ENCODE assay signal across 8 mouse cellular contexts in the genomic region with DNA sequence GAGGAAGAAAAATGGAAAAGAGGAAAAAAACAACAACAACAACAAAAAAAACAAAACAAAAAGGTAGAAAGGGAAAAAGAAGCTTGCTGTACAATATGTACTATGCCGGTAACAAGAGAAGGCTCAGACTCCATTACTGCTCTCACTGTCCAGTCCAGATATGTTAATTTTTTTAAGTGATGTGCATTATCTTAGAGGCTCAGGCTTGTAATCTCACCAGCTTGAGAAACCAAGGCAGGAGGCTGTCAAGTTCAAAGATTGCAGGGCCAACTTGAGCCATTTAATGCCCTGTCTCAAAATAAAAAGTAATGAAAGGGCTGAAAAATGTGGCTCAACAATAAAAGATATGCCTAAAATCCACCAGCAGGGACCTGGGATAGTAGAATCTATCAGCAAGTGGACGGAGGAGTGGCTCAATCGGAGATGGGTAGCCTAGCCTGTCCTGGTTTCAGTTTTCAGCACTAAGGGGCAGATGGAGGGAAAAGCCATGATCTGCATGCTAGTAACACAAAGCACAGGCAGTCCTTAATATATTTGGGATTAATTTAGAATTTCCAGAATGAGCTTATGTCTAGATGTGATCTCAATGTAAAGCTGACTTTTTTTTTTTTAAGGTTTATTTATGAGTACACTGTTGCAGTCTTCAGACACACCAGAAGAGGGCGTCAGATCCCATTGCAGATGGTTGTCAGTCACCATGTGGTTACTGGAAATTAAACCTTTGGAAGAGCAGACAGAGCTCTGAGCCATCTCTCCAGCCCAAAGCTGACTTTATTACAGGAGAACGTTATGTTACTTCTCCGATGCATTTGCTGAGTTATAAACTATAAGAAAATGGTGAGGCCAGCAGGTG. TPM values are rescaled to one million over a fixed set of nuclear protein-coding genes. Genes with fewer than 3 reads are reported as not detected.
DNase-seq lines count a peak whose midpoint lies in the region; ATAC-seq and TF ChIP-seq lines count a peak whose summit lies in the region.

No protein-coding gene starts in this region.

- no peaks in the 10 kb centered on the region for H3K27me3 ChIP-seq in kidney, adult 2 months (replicated peaks; ENCODE audit: control insufficient read depth, insufficient read depth, low read length)
- H3K27me3 ChIP-seq in CH12.LX (replicated peaks), result no peaks in the 10 kb centered on the region
- H3K27me3 ChIP-seq in embryonic facial prominence, embryonic 11.5 days (ENCODE audit: control insufficient read depth, insufficient read depth, low read length), result no peaks in the 10 kb centered on the region
- no peaks in the 10 kb centered on the region for H3K27me3 ChIP-seq in limb, embryonic 11.5 days (ENCODE audit: control insufficient read depth, insufficient read depth, low read length)
- H3K27me3 ChIP-seq in neural tube, embryonic 14.5 days (ENCODE audit: control insufficient read depth, insufficient read depth, low read length), result no peaks in the 10 kb centered on the region

- no peak for TF ChIP-seq POLR2A in kidney, adult 2 months (IDR thresholded peaks at IDR 0.05; ENCODE audit: low read depth, low read length)
- no peak for TF ChIP-seq POLR2A in CH12.LX (IDR thresholded peaks at IDR 0.05; ENCODE audit: low read depth, low read length)

- peak; percentile 37 for TF ChIP-seq RAD21 in CH12.LX (IDR thresholded peaks at IDR 0.05; ENCODE audit: low read depth, low read length)

- no peak overlapping the region; the same call in 1 of the 2 replicates for H3K4me3 ChIP-seq in kidney, adult 2 months (ENCODE audit: insufficient read depth, low read depth, low read length)
- H3K4me3 ChIP-seq in CH12.LX (replicated peaks in 1 of 3; ENCODE audit: low read depth in 2 of 3, low read length in 2 of 3, poor library complexity in 1 of 3), result peak overlapping the region; percentile 69 to 86 (median 85)
- no peak overlapping the region; the same call in 1 of the 2 replicates for H3K4me3 ChIP-seq in embryonic facial prominence, embryonic 11.5 days (ENCODE audit: low read depth, low read length)
- H3K4me3 ChIP-seq in limb, embryonic 11.5 days (ENCODE audit: low read depth, low read length), result peak overlapping the region; percentile 76; the same call in 1 of the 2 replicates
- peak overlapping the region; percentile 66; the same call in 1 of the 2 replicates for H3K4me3 ChIP-seq in neural tube, embryonic 14.5 days (ENCODE audit: low read depth, low read length)

- TF ChIP-seq CTCF in kidney, adult 2 months (conservative IDR thresholded peaks at IDR 0.05; ENCODE audit: insufficient read depth, insufficient read length, low read depth, low read length), result peak; percentile 35; the same call in 1 of the 2 replicates
- TF ChIP-seq CTCF in CH12.LX (conservative IDR thresholded peaks at IDR 0.05 in 1 of 2, IDR thresholded peaks at IDR 0.05 in 1 of 2; ENCODE audit: low read depth in 2 of 2, low read length in 2 of 2), result peak; percentile 70 to 81

- no peaks in the 10 kb centered on the region for H3K79me2 ChIP-seq in CH12.LX (replicated peaks; ENCODE audit: control insufficient read depth, extremely low read depth, insufficient read depth, poor library complexity, severe bottlenecking)

- in situ Hi-C loops in CH12.LX (cut with MboI; ENCODE audit: low pct_ligation_motif_present, low pct_unique_long_range_greater_than_20kb, low sequenced_read_pairs), result no loop called here

- TF ChIP-seq EP300 in CH12.LX (IDR thresholded peaks at IDR 0.05; ENCODE audit: low read length), result no peak

- no peak overlapping the region for H3K27ac ChIP-seq in kidney, adult 2 months (ENCODE audit: insufficient read depth, low read depth, low read length)
- H3K27ac ChIP-seq in CH12.LX (ENCODE audit: insufficient read depth, low read depth), result no peak overlapping the region; the same call in 1 of the 2 replicates
- no peak overlapping the region for H3K27ac ChIP-seq in embryonic facial prominence, embryonic 11.5 days (replicated peaks; ENCODE audit: low read depth, low read length)
- no peak overlapping the region for H3K27ac ChIP-seq in limb, embryonic 11.5 days (replicated peaks; ENCODE audit: low read depth, low read length)
- H3K27ac ChIP-seq in neural tube, embryonic 14.5 days (ENCODE audit: low read depth, low read length), result no peak overlapping the region

- H3K4me1 ChIP-seq in kidney, adult 2 months (ENCODE audit: control insufficient read depth, insufficient read depth, low read length), result no peaks in the 10 kb centered on the region
- peaks cover 5 to 18% of the 10 kb centered on the region in 2 experiments for H3K4me1 ChIP-seq in CH12.LX (ENCODE audit: control insufficient read depth in 1 of 2, insufficient read depth in 2 of 2)
- H3K4me1 ChIP-seq in embryonic facial prominence, embryonic 11.5 days (ENCODE audit: control insufficient read depth, insufficient read depth, low read length), result no peaks in the 10 kb centered on the region
- no peaks in the 10 kb centered on the region for H3K4me1 ChIP-seq in limb, embryonic 11.5 days (ENCODE audit: control insufficient read depth, insufficient read depth, low read length)
- no peaks in the 10 kb centered on the region for H3K4me1 ChIP-seq in neural tube, embryonic 14.5 days (ENCODE audit: control insufficient read depth, insufficient read depth, low read length)

- no peak for DNase-seq in kidney, adult 2 months
- no peak for DNase-seq in kidney, adult 9 months
- DNase-seq in CH12.LX (ENCODE audit: extremely low read depth), result no peak
- no peak for DNase-seq in embryonic facial prominence, embryonic 11.5 days (ENCODE audit: low spot score)
- DNase-seq in limb, embryonic 11.5 days (ENCODE audit: low spot score), result no peak
- no peak for DNase-seq in cerebellum, adult 11 months
- DNase-seq in frontal cortex, adult 2 months (ENCODE audit: extremely low spot score in 1 of 2, low spot score in 1 of 2), result no peak

- no peaks in the 10 kb centered on the region for H3K9me3 ChIP-seq in CH12.LX (replicated peaks; ENCODE audit: low read length)
- no peaks in the 10 kb centered on the region for H3K9me3 ChIP-seq in embryonic facial prominence, embryonic 11.5 days (replicated peaks; ENCODE audit: control insufficient read depth, low read length)
- no peaks in the 10 kb centered on the region for H3K9me3 ChIP-seq in limb, embryonic 11.5 days (ENCODE audit: control insufficient read depth, low read length)
- no peaks in the 10 kb centered on the region for H3K9me3 ChIP-seq in neural tube, embryonic 14.5 days (ENCODE audit: control insufficient read depth, low read length)

- peak overlapping the region; percentile 46 for H3K9ac ChIP-seq in CH12.LX (ENCODE audit: insufficient read depth, low read depth)
- no peak overlapping the region for H3K9ac ChIP-seq in embryonic facial prominence, embryonic 11.5 days (replicated peaks; ENCODE audit: low read length)
- no peak overlapping the region for H3K9ac ChIP-seq in limb, embryonic 11.5 days (ENCODE audit: low read length)
- no peak overlapping the region for H3K9ac ChIP-seq in neural tube, embryonic 14.5 days (replicated peaks; ENCODE audit: low read depth, low read length)

- H3K36me3 ChIP-seq in kidney, adult 2 months (ENCODE audit: control insufficient read depth, insufficient read depth, low read length), result no peaks in the 10 kb centered on the region; the same call in 1 of the 2 replicates
- peaks cover 16 to 28% of the 10 kb centered on the region in 2 experiments for H3K36me3 ChIP-seq in CH12.LX (replicated peaks in 1 of 2; ENCODE audit: control insufficient read depth in 1 of 2, insufficient read depth in 1 of 2, low read length in 1 of 2)
- H3K36me3 ChIP-seq in embryonic facial prominence, embryonic 11.5 days (replicated peaks; ENCODE audit: control insufficient read depth, insufficient read depth, low read depth, low read length), result peaks cover 3% of the 10 kb centered on the region
- peaks cover 5% of the 10 kb centered on the region for H3K36me3 ChIP-seq in limb, embryonic 11.5 days (ENCODE audit: control insufficient read depth, insufficient read depth, low read length)
- peaks cover 6% of the 10 kb centered on the region; the same call in 1 of the 2 replicates for H3K36me3 ChIP-seq in neural tube, embryonic 14.5 days (ENCODE audit: control insufficient read depth, insufficient read depth, low read length)

- H3K4me2 ChIP-seq in CH12.LX (ENCODE audit: insufficient read depth, low read depth, poor library complexity, severe bottlenecking), result peak overlapping the region; percentile 98
- no peak overlapping the region for H3K4me2 ChIP-seq in embryonic facial prominence, embryonic 11.5 days (ENCODE audit: low read depth, low read length)
- no peak overlapping the region for H3K4me2 ChIP-seq in limb, embryonic 11.5 days (ENCODE audit: low read depth, severe bottlenecking)
- 0 out of 2 replicates have a peak overlapping the region, but pooled peaks have one; percentile 81 for H3K4me2 ChIP-seq in neural tube, embryonic 14.5 days (ENCODE audit: low read depth, low read length)

- peak; percentile 20; the same call in 1 of the 2 replicates for ATAC-seq in embryonic facial prominence, embryonic 11.5 days (replicated peaks; ENCODE audit: insufficient number of reproducible peaks, low FRiP score, low TSS enrichment, low read depth)
- peak; percentile 41; the same call in 1 of the 2 replicates for ATAC-seq in limb, embryonic 11.5 days (ENCODE audit: insufficient number of reproducible peaks, low FRiP score, low TSS enrichment, low read depth)
- peak; percentile 25 for ATAC-seq in neural tube, embryonic 14.5 days (ENCODE audit: low read depth)

- 38% methylated on average over 6 of the region's 6 CpGs for WGBS in kidney, adult 2 months
- 43% methylated on average over 6 of the region's 6 CpGs for WGBS in embryonic facial prominence, embryonic 11.5 days
- 45% methylated on average over 6 of the region's 6 CpGs for whole genome bisulfite sequencing in limb, embryonic 11.5 days
- 43% methylated on average over 6 of the region's 6 CpGs for WGBS in neural tube, embryonic 14.5 days

- dilution Hi-C loops in CH12.LX (cut with MboI; ENCODE audit: extremely low pct_ligation_motif_present, extremely low pct_unique_long_range_greater_than_20kb, low sequenced_read_pairs), result no loop called here

RNA-seq across cellular contexts. Expression of a gene that starts 0.6 kb away (rescaled TPM):
- polyA plus RNA-seq in kidney, adult 2 months (2012; rRNA removed), result 722 and 885 TPM in 2 replicates
- total RNA-seq in CH12.LX (2012; rRNA removed), result 261 and 292 TPM in 2 replicates
- total RNA-seq in CH12.LX (2014; rRNA removed), result 50.6 and 58.9 TPM in 2 replicates
- 297 and 307 TPM in 2 replicates for polyA plus RNA-seq in CH12.LX (2012; ENCODE audit: insufficient read length, low read depth)
- 296 and 350 TPM in 2 replicates for polyA plus RNA-seq in embryonic facial prominence, embryonic 11.5 days (2014; fragmentation: Nextera tagmentation; extraction: Ambion mirVana)
- 400 and 407 TPM in 2 replicates for polyA plus RNA-seq in limb, embryonic 11.5 days (2014; fragmentation: Nextera tagmentation; extraction: Ambion mirVana)
- 447 and 581 TPM in 2 replicates for polyA plus RNA-seq in neural tube, embryonic 14.5 days (2014; fragmentation: Nextera tagmentation; extraction: Ambion mirVana)
- polyA plus RNA-seq in frontal cortex, adult 2 months (2012; rRNA removed), result 302 and 306 TPM in 2 replicates

RNA-seq across cellular contexts. Expression of a gene that starts 0.7 kb away (rescaled TPM):
- 0.19 and 0.26 TPM in 2 replicates for polyA plus RNA-seq in kidney, adult 2 months (2012; rRNA removed)
- total RNA-seq in CH12.LX (2012; rRNA removed) (not detected in 2 replicates), CH12.LX (2014; rRNA removed) (not detected in 2 replicates)
- 0.39 and 0.45 TPM in 2 replicates for polyA plus RNA-seq in CH12.LX (2012; ENCODE audit: insufficient read length, low read depth)
- 0.11 and 0.20 TPM in 2 replicates for polyA plus RNA-seq in embryonic facial prominence, embryonic 11.5 days (2014; fragmentation: Nextera tagmentation; extraction: Ambion mirVana)
- 0.29 TPM in 1 of 2 replicates, not detected in the other for polyA plus RNA-seq in limb, embryonic 11.5 days (2014; fragmentation: Nextera tagmentation; extraction: Ambion mirVana)
- 0.44 and 0.63 TPM in 2 replicates for polyA plus RNA-seq in neural tube, embryonic 14.5 days (2014; fragmentation: Nextera tagmentation; extraction: Ambion mirVana)
- 4.9 and 5.5 TPM in 2 replicates for polyA plus RNA-seq in frontal cortex, adult 2 months (2012; rRNA removed)

RNA-seq across cellular contexts. Expression of a gene that starts 13.1 kb away (rescaled TPM):
- 7.6 and 9.9 TPM in 2 replicates for polyA plus RNA-seq in kidney, adult 2 months (2012; rRNA removed)
- total RNA-seq in CH12.LX (2012; rRNA removed), result 28.8 and 33.2 TPM in 2 replicates
- 15.1 and 15.9 TPM in 2 replicates for total RNA-seq in CH12.LX (2014; rRNA removed)
- polyA plus RNA-seq in CH12.LX (2012; ENCODE audit: insufficient read length, low read depth), result 38.6 and 44.0 TPM in 2 replicates
- 29.0 and 30.7 TPM in 2 replicates for polyA plus RNA-seq in embryonic facial prominence, embryonic 11.5 days (2014; fragmentation: Nextera tagmentation; extraction: Ambion mirVana)
- 31.1 and 35.5 TPM in 2 replicates for polyA plus RNA-seq in limb, embryonic 11.5 days (2014; fragmentation: Nextera tagmentation; extraction: Ambion mirVana)
- polyA plus RNA-seq in neural tube, embryonic 14.5 days (2014; fragmentation: Nextera tagmentation; extraction: Ambion mirVana), result 31.7 and 37.7 TPM in 2 replicates
- 38.1 and 43.3 TPM in 2 replicates for polyA plus RNA-seq in frontal cortex, adult 2 months (2012; rRNA removed)

RNA-seq across cellular contexts. Expression of a gene that starts 13.2 kb away (rescaled TPM):
- 21.3 and 24.1 TPM in 2 replicates for polyA plus RNA-seq in kidney, adult 2 months (2012; rRNA removed)
- 99.2 and 125 TPM in 2 replicates for total RNA-seq in CH12.LX (2012; rRNA removed)
- 117 and 119 TPM in 2 replicates for total RNA-seq in CH12.LX (2014; rRNA removed)
- polyA plus RNA-seq in CH12.LX (2012; ENCODE audit: insufficient read length, low read depth), result 171 and 204 TPM in 2 replicates
- 142 and 151 TPM in 2 replicates for polyA plus RNA-seq in embryonic facial prominence, embryonic 11.5 days (2014; fragmentation: Nextera tagmentation; extraction: Ambion mirVana)
- 150 TPM in 2 replicates for polyA plus RNA-seq in limb, embryonic 11.5 days (2014; fragmentation: Nextera tagmentation; extraction: Ambion mirVana)
- 76.8 and 86.8 TPM in 2 replicates for polyA plus RNA-seq in neural tube, embryonic 14.5 days (2014; fragmentation: Nextera tagmentation; extraction: Ambion mirVana)
- 59.0 and 68.2 TPM in 2 replicates for polyA plus RNA-seq in frontal cortex, adult 2 months (2012; rRNA removed)

RNA-seq across cellular contexts. Expression of a gene that starts 28.5 kb away (rescaled TPM):
- polyA plus RNA-seq in kidney, adult 2 months (2012; rRNA removed), result 41.9 and 45.0 TPM in 2 replicates
- total RNA-seq in CH12.LX (2012; rRNA removed), result 20.9 and 21.1 TPM in 2 replicates
- 5.8 and 10.5 TPM in 2 replicates for total RNA-seq in CH12.LX (2014; rRNA removed)
- 68.3 and 76.9 TPM in 2 replicates for polyA plus RNA-seq in CH12.LX (2012; ENCODE audit: insufficient read length, low read depth)
- 57.4 and 63.9 TPM in 2 replicates for polyA plus RNA-seq in embryonic facial prominence, embryonic 11.5 days (2014; fragmentation: Nextera tagmentation; extraction: Ambion mirVana)
- 87.2 and 94.2 TPM in 2 replicates for polyA plus RNA-seq in limb, embryonic 11.5 days (2014; fragmentation: Nextera tagmentation; extraction: Ambion mirVana)
- 40.5 and 47.7 TPM in 2 replicates for polyA plus RNA-seq in neural tube, embryonic 14.5 days (2014; fragmentation: Nextera tagmentation; extraction: Ambion mirVana)
- 49.5 and 63.6 TPM in 2 replicates for polyA plus RNA-seq in frontal cortex, adult 2 months (2012; rRNA removed)

Comparison
In these comparisons a context has a peak if more than half of its experiments do, and no peak if none do; other contexts are left out.
1. H3K4me3 ChIP-seq: peak in CH12.LX (3 of 3), limb, embryonic 11.5 days (single experiment) and neural tube, embryonic 14.5 days (single experiment); none in kidney, adult 2 months (single experiment) and embryonic facial prominence, embryonic 11.5 days (single experiment).
2. H3K4me2 ChIP-seq: peak in CH12.LX (single experiment) and neural tube, embryonic 14.5 days (single experiment); none in embryonic facial prominence, embryonic 11.5 days (single experiment) and limb, embryonic 11.5 days (single experiment).
3. Peak in every context shown above with its lines, with median percentiles within 50 percentile points of each other: ATAC-seq.